Mouse (Mus musculus) heart, embryonic 15.5 days (tissue): Measurements from ENCODE around the gene Bmp2. TPM values are rescaled to one million over a fixed set of nuclear protein-coding genes. Genes with fewer than 3 reads are reported as not detected.
A peak's percentile ranks its signal among the peaks of the same experiment; 100 is the strongest.

ENCODE experiments used
- ATAC-seq: fragments of 200-750 bp; cut with Nextera tagmentation; replicated peaks from 2 replicates; pipeline ENCODE4 v1.8.0; 2017; ENCODE audit warnings: low read depth, moderate TSS enrichment; ENCODE audit not compliant: insufficient number of reproducible peaks, insufficient read depth, low FRiP score
- H3K27ac ChIP-seq: fragments of 300-500 bp; sonication (generic); 2 replicates; pipeline ENCODE4 v1.5.1; 2015; ENCODE audit warnings: mild to moderate bottlenecking, inconsistent platforms
- H3K27me3 ChIP-seq: fragments of 300-500 bp; sonication (generic); 2 replicates; pipeline ENCODE4 v1.6.1; 2015; ENCODE audit warnings: inconsistent platforms
- H3K36me3 ChIP-seq: fragments of 300-500 bp; sonication (generic); 2 replicates; pipeline ENCODE4 v1.6.1; 2015; ENCODE audit warnings: mild to moderate bottlenecking, inconsistent platforms
- H3K4me1 ChIP-seq: fragments of 300-500 bp; sonication (generic); replicated peaks from 2 replicates; pipeline ENCODE4 v1.6.1; 2015; ENCODE audit warnings: inconsistent platforms
- H3K4me2 ChIP-seq: fragments of 300-500 bp; sonication (generic); 2 replicates; pipeline ENCODE4 v1.6.1; 2015; ENCODE audit warnings: inconsistent platforms, mild to moderate bottlenecking, moderate library complexity
- H3K4me3 ChIP-seq: fragments of 300-500 bp; sonication (generic); 2 replicates; pipeline ENCODE4 v1.5.1; 2015; ENCODE audit warnings: mild to moderate bottlenecking, inconsistent platforms
- H3K9ac ChIP-seq: fragments of 300-500 bp; sonication (generic); 2 replicates; pipeline ENCODE4 v1.6.1; 2015; ENCODE audit warnings: mild to moderate bottlenecking, inconsistent platforms
- H3K9me3 ChIP-seq: fragments of 300-500 bp; sonication (generic); replicated peaks from 2 replicates; pipeline ENCODE4 v1.6.1; 2016; ENCODE audit warnings: inconsistent platforms
- WGBS: fragments of 180-500 bp; shearing (Covaris S2); methylation state at CpG from one replicate; pipeline ENCODE4 v1.1.7; 2015; ENCODE audit warnings: mixed read lengths; 5-methylcytosine and 5-hydroxymethylcytosine counted together
- polyA plus RNA-seq: library from polyadenylated mRNA; unstranded; fragments of >200 nt; fragmentation: Nextera tagmentation; extraction: Ambion mirVana; gene quantifications from 2 replicates; pipeline ENCODE4 v1.2.1, GENCODE M21; 2015

The Bmp2 gene
- polyA plus RNA-seq = 8.6 and 10.5 TPM in 2 replicates

DNA sequence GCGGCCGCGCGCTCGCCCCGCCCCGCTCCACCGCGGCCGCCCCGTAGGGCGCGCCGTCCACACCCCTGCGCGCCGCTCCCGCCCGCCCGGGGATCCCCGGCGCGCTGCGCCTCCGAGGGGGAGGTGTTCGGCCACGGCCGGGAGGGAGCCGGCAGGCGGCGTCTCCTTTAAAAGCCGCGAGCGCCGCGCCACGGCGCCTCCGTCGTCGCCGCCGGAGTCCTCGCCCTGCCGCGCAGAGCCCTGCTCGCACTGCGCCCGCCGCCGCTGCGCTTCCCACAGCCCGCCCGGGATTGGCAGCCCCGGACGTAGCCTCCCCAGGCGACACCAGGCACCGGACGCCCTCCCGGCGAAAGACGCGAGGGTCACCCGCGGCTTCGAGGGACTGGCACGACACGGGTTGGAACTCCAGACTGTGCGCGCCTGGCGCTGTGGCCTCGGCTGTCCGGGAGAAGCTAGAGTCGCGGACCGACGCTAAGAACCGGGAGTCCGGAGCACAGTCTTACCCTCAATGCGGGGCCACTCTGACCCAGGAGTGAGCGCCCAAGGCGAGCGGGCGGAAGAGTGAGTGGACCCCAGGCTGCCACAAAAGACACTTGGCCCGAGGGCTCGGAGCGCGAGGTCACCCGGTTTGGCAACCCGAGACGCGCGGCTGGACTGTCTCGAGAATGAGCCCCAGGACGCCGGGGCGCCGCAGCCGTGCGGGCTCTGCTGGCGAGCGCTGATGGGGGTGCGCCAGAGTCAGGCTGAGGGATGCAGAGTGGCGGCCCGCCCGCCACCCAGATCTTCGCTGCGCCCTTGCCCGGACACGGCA lies at the start of gene Bmp2:
TSS of gene Bmp2 (plus strand) at position 129 of the 811 bp plus-strand sequence.
- Histone ChIP-seq H3K9ac (peak within 1 kb of the TSS; percentile 68), H3K4me1 (peaks cover 29% of the 10 kb centered on the region), H3K27me3 (peaks cover 58% of the 10 kb centered on the region), H3K4me2 (peak within 1 kb of the TSS; percentile 99), H3K36me3 (no peaks in the 10 kb centered on the region), H3K27ac (peak within 1 kb of the TSS; percentile 21; the same call in 1 of the 2 replicates), H3K9me3 (no peaks in the 10 kb centered on the region), H3K4me3 (peak within 1 kb of the TSS; percentile 68)
- ATAC-seq = peak; percentile 68
- under 1% methylated on average over 91 of the region's 110 CpGs for WGBS

DNA sequence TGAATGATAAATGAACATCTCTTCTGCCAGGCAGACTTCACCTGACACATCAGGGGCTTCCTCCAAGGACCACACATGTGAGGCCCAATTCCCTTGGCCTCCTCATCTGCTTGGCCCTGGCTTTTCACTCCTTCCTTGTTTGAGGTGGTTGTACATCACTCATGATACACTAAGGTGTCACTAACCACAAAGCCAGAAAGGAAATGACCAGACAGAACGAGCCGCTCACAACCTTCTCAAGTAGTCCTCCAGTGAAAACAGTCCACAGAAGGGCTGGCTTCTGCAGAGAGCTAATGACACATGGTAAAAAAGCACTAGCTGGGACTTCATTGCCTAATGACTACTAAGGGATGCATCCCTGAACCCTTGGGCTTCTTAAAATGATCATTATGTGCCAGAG lies 46.3 kb upstream of the Bmp2 start:
- ATAC-seq = no peak
- WGBS = 81% methylated on average over 2 of the region's 2 CpGs
- H3K27ac ChIP-seq = no peak overlapping the region

DNA sequence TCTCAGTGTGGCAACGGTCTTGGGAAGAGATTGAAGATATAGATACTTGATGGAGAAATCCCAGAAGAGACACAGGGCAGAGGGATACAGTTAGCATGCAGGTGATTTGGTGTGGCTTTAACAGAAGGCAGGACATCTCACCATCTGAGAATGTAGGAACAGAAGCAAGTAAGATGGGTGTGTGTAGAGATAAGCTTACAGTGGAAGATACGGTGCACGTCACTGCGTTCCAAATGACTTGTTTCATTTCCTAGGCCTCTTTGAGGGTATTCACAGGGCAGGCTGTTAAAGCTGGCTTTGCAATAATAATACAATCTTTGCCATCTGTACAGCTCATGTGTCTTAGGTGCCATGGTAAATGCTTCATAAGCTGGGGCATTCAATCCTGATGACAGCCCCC lies 44.9 kb upstream of the Bmp2 start:
- no peak overlapping the region for H3K27ac ChIP-seq
- no peaks in the 10 kb centered on the region for H3K9me3 ChIP-seq
- H3K4me2 ChIP-seq = no peak overlapping the region
- H3K36me3 ChIP-seq = no peaks in the 10 kb centered on the region
- 54% methylated on average over 4 of the region's 4 CpGs for WGBS
- no peaks in the 10 kb centered on the region for H3K27me3 ChIP-seq
- H3K9ac ChIP-seq = no peak overlapping the region
- H3K4me1 ChIP-seq = 0 out of 2 replicates have a peak, but pooled peaks cover 3% of the 10 kb centered on the region
- H3K4me3 ChIP-seq = no peak overlapping the region
- no peak for ATAC-seq

More for the DNA sequence above, 46.3 kb upstream of the Bmp2 start:
- no peak overlapping the region for H3K4me3 ChIP-seq
- H3K27me3 ChIP-seq = no peaks in the 10 kb centered on the region
- H3K4me1 ChIP-seq = 0 out of 2 replicates have a peak, but pooled peaks cover 3% of the 10 kb centered on the region
- H3K36me3 ChIP-seq = no peaks in the 10 kb centered on the region
- H3K9ac ChIP-seq = no peak overlapping the region
- no peaks in the 10 kb centered on the region for H3K9me3 ChIP-seq
- no peak overlapping the region for H3K4me2 ChIP-seq

DNA sequence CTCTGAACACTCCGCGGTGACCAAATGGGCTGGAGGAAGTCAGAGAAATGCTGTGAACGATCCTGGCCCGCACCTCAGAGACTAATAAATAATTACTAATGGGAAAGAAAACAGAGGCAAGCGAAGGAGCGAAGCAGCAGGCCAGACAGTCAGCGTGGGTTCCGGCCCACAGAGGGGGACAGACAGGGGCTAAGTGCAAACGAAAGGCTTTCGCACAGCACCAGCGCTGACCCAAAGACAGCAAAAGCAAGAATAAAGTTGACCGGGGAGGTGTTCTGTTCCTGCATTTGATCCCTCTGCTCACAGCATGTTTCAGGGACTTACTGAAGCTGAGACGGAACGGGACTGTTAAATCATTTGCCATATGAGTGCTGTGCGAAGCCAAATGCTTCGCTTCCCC lies 42.8 kb upstream of the Bmp2 start:
- H3K27ac ChIP-seq = no peak overlapping the region
- no peaks in the 10 kb centered on the region for H3K27me3 ChIP-seq
- H3K9me3 ChIP-seq = no peaks in the 10 kb centered on the region
- ATAC-seq = no peak
- H3K4me1 ChIP-seq = 0 out of 2 replicates have a peak, but pooled peaks cover 3% of the 10 kb centered on the region
- H3K4me2 ChIP-seq = no peak overlapping the region
- H3K9ac ChIP-seq = no peak overlapping the region
- no peaks in the 10 kb centered on the region for H3K36me3 ChIP-seq
- WGBS = 79% methylated on average over 16 of the region's 16 CpGs
- H3K4me3 ChIP-seq = no peak overlapping the region

DNA sequence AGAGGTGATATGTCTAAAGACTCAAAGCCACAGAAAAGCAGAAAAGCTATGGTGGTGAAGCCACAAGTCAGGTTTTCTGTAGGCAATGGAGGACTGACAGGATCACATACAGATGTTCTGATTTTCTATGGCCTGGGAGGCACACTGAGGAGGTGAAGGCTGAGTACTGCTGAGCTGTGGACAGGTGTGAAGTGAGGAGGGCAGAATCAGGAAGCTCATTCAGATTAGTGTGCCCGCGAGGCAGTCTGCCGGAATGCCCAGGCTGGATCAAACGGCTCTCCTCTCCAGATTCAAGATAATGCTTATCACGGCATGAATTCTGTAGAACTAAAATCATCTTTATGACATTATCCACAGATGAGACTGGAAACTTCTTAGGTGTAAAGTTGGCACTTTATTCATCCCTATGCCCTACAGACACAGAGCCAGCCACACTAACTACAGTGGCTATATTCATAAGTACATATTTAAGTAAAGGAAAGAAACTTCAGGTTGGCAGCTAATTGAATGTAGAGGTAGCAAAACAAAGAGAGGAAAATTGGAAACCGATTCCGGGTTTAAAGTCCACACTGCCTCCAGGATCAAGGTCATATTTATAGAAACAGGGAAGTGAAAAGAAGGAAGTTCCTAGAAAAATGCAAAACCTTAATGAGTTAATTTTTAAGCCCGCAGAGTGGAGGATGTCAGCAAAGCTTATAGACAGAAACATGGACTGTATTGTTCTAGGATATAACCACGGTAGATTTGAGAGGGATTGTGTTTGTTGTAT lies 40.8 kb upstream of the Bmp2 start:
- Histone ChIP-seq H3K4me3 (no peak overlapping the region), H3K27me3 (no peaks in the 10 kb centered on the region), H3K4me1 (0 out of 2 replicates have a peak, but pooled peaks cover 3% of the 10 kb centered on the region), H3K9me3 (no peaks in the 10 kb centered on the region), H3K27ac (no peak overlapping the region), H3K9ac (no peak overlapping the region), H3K4me2 (no peak overlapping the region), H3K36me3 (no peaks in the 10 kb centered on the region)
- ATAC-seq = no peak
- WGBS = 35% methylated on average over 9 of the region's 9 CpGs

DNA sequence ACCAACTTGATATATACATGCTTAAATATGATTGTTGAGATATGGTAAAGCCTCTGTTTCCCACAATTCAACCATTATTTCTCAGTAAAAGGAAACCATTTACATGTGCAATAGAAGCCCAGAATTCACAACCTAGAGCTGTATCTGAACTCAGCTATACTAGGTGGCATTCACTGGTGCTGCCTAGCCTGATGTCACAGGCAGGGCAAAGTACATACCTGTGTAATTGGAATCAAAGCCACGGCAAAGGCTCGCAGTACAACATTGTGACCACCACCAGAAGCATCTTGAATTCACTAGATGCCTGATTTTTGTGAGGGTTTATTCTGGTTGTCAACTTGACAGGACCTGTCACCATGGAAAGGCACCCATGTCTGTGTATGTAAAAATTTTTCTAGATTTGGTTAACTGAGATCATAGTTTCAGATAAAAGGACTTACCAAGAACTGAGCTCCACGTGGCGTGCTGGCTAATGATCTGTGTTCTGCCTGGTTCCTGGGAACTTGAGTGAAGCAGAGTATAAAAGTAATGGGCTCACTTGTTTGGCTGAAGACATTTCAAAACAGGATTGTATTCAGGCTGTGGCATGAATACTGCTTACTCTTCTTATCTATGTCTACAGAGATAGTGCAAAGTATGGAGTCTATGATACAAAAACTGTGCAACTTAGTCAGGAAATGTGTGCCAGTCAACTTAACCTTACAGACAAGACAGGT lies 35.5 kb upstream of the Bmp2 start:
- Histone ChIP-seq H3K27ac (no peak overlapping the region), H3K4me1 (no peaks in the 10 kb centered on the region), H3K4me2 (no peak overlapping the region), H3K9ac (no peak overlapping the region), H3K36me3 (no peaks in the 10 kb centered on the region), H3K9me3 (no peaks in the 10 kb centered on the region), H3K4me3 (no peak overlapping the region), H3K27me3 (no peaks in the 10 kb centered on the region)
- WGBS = 88% methylated on average over 4 of the region's 4 CpGs
- no peak for ATAC-seq

DNA sequence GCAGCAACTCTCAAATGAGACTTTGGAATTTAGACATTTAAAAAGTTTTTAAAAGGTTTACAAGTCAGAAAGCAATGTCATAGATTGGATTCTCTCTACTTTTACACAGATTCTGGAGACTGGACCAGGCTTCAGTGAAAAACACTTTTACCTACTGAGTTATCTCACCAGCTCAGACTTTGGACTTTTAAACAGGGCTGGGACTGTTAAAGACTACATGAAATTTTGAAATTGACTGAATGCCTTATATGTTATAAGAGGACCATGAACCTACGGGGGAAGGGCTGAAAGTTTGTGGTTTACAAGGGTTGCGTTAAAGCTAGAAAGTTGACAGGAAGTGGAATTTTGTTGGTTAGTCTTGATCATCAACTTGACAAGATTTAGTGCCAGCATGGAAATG lies 34.1 kb upstream of the Bmp2 start:
- no peak overlapping the region for H3K9ac ChIP-seq
- H3K27me3 ChIP-seq = no peaks in the 10 kb centered on the region
- H3K9me3 ChIP-seq = no peaks in the 10 kb centered on the region
- H3K4me3 ChIP-seq = no peak overlapping the region
- WGBS = 79% methylated on average over 2 of the region's 2 CpGs
- no peak overlapping the region for H3K27ac ChIP-seq
- ATAC-seq = no peak
- no peak overlapping the region for H3K4me2 ChIP-seq
- no peaks in the 10 kb centered on the region for H3K36me3 ChIP-seq
- H3K4me1 ChIP-seq = no peaks in the 10 kb centered on the region

DNA sequence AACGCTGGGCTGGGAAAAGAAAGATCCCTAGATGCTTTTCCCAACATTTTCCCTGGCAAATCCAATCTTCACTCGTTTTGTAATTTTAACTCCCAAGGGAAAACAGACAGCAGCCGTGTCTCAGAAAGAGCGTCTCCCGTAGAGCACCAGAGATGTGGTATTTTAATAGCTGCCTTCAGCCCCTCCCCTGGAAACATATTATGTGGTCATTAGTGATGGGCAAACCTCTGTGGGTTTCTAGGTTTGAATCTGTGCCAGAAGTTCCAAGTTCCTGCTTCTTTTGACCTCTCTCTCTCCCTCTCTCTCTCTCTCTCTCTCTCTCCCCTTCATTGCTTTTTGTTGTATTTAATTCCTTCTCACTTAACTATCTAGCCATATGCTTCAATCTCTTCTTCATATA lies 30.8 kb upstream of the Bmp2 start:
- Histone ChIP-seq H3K4me1 (peaks cover 4% of the 10 kb centered on the region; the same call in 1 of the 2 replicates), H3K9ac (no peak overlapping the region), H3K4me2 (no peak overlapping the region), H3K27ac (no peak overlapping the region), H3K9me3 (no peaks in the 10 kb centered on the region), H3K27me3 (no peaks in the 10 kb centered on the region), H3K36me3 (no peaks in the 10 kb centered on the region), H3K4me3 (no peak overlapping the region)
- no peak for ATAC-seq
- 57% methylated on average over 5 of the region's 5 CpGs for WGBS

DNA sequence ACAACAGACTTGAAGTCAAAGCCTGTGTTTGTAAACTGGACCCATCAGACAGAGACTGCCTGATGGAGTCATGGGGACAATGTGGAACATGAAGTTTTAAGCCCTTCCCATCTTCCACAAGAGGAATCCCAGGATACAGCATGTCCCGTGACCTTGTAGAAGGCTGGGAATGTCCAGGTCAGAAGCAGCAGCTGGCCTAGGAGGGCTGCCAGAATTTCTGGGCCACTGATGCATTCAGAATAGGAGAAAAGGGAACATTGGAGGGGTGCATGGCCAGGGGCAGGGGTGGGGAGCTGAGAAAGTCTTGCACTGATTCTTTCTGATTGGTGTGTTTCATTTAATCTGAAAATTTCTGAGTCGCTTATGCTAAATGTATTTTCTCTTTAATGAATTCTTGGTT lies 29.8 kb upstream of the Bmp2 start:
- Histone ChIP-seq H3K36me3 (no peaks in the 10 kb centered on the region), H3K4me2 (no peak overlapping the region), H3K27me3 (no peaks in the 10 kb centered on the region), H3K9me3 (no peaks in the 10 kb centered on the region), H3K27ac (no peak overlapping the region), H3K9ac (no peak overlapping the region), H3K4me3 (no peak overlapping the region), H3K4me1 (peaks cover 4% of the 10 kb centered on the region; the same call in 1 of the 2 replicates)
- no peak for ATAC-seq
- WGBS = 69% methylated on average over 2 of the region's 2 CpGs

DNA sequence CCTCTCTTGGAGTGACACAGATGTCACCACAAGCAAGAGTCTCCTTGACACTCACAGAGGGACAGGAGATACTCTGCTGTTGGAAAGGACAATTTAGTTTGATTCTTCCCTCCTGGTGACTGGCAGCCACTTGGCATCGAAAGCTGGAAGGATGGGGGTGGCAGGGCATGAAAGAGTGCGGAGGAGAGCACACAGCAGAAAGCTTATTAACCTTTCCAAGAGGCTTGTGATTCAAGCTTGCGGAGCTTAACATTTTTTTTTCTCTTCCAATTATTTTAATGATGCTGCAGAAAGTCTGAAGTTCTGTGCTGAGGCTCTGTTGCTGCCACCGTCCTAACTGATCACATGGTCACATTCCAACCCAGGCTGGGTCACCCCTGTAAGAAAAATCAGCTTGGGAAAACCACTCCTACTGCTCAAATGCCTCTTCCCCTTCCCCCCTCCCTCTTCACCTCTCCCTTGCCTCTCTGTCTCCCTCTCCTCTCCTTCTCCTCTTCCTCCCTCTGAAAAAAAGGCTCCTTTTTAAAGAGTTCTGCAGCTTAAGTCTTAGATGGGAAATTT lies 26.3 kb upstream of the Bmp2 start:
- no peaks in the 10 kb centered on the region for H3K9me3 ChIP-seq
- H3K4me3 ChIP-seq = no peak overlapping the region
- WGBS = 56% methylated on average over 4 of the region's 4 CpGs
- H3K36me3 ChIP-seq = no peaks in the 10 kb centered on the region
- H3K4me2 ChIP-seq = no peak overlapping the region
- H3K27me3 ChIP-seq = no peaks in the 10 kb centered on the region
- no peak overlapping the region for H3K27ac ChIP-seq
- no peak overlapping the region for H3K9ac ChIP-seq
- ATAC-seq = no peak
- H3K4me1 ChIP-seq = peaks cover 4% of the 10 kb centered on the region; the same call in 1 of the 2 replicates

DNA sequence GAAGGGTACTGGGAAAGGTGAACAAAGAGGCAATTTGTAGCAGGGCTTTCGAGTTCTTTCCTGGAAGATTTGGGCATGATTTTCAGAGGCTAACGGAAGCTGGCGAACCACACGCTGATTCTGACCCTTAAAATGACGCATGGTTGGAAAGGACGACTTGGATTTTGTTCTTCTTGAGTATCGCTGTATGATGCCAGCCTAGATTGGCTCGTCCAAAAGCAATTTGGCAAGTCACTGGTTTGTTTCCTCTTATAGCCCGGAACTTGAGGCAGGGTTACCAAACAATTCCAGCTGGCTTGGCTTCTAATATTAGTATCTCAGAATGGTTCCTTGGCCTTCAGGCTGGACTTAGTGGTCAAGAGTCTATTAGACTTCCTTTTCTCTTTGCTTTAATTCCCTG lies 22.6 kb upstream of the Bmp2 start:
- 89% methylated on average over 9 of the region's 9 CpGs for WGBS
- Histone ChIP-seq H3K27me3 (no peaks in the 10 kb centered on the region), H3K9ac (no peak overlapping the region), H3K4me1 (peaks cover 4% of the 10 kb centered on the region; the same call in 1 of the 2 replicates), H3K4me3 (no peak overlapping the region), H3K4me2 (no peak overlapping the region), H3K36me3 (no peaks in the 10 kb centered on the region), H3K27ac (no peak overlapping the region), H3K9me3 (no peaks in the 10 kb centered on the region)
- ATAC-seq = no peak
